Mouse (Mus musculus) c-Kit-positive CD71-negative TER-119-negative erythroid progenitor cells, embryonic 14.5 days (primary cell): Measurements from ENCODE around the gene Sugp1.

Experiments used
- DNase-seq: peaks from one replicate; pipeline ENCODE4 v3.0.0-alpha.2; 2013; ENCODE audit warnings: low read depth

The Sugp1 gene

DNA sequence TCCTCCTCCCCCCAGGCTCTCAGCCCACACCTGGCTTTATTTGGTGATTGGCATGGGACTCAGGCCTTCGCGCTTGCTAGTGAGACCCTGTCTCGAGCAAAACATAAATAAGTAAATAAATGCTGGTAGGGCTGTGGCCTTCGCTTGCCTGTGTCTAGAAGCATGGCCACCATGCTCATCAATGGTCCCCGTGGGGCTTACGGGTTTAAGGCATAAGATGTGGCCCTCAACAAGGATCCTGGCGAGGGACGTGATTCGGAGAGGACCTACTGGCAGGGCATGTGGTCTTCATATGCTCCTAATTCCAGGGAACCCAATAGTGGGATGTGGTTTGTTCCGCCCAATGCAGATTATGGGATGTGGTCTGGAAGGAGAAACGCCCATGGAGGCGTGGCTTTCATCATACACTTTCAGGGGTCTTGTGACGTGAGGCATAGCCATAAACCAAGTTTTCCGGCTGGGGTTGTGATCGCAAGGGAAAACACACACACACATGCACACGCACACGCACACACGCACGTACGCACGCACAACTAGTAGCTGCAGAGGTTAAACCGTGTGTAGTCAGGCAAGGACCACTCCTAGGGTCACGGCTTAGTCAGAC is 68.7 kb downstream of the Sugp1 start:
- DNase-seq, result no peak

DNA sequence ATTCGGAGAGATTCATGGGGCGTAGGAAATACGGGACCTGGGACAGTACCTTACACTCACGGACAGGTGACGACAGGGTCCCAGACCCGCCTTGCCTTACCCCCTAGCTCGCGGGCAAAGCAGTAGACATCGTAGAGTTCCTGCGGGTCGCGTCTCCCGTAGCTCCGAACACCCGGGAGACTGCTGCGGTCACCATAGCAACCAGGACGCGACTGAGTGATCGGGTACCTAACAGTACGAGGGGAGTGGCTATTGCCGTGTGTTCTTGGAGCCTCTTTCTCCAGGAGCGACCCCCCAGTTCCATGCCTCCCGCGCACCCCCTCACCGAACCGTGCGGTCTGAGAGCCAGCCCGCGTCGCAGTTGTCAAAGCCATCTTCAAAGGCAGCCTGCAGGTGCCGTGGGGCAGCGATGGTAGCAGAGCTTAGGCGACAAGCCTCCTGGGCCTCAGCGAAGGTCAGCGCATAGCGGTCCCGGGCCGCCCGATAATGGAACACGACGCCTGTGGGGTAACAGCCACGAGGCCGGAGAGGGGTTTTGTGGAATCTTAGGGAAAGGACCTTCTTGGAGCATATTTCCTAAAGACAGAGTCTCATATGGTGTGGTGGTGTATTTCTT is 69.9 kb downstream of the Sugp1 start:
- no peak for DNase-seq

DNA sequence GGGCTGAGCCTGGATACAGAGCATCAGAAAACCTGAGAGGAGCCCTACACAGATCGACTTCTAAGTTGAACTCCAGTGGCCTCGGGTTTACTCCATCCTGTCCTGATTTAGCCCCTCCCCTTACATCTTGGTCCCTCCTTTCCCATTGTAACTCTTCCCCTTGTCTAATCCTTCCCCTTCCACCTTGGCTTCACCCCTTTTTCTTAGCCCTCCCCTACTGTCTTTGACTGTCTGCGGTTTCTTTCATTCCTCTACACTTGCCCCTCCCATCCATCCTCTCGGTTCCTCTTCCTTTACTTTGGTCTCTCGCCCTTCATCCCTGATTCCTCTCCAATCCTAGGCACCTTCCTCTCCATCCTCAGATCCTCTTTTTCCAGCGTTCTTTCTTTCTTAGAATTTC is 71.9 kb downstream of the Sugp1 start:
- DNase-seq, result no peak

DNA sequence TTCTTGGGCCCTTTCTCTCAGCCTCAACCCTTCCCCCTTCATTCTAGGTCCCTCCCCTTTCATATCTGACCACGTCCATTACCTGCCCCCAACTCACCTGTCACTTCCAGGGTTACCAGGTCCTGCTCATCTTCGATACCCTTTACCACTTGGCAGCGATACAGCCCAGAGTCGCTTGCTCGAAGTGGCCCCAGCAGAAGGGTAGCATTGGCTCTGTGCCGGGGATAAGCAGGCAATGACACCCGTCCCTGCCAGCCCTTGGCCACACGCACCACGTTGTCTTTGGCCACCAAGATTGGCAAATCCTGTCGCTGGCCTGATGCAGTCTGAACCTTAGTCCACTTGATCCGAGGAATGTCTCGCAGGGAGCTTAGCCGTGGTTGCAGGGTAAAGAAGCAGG is 72.3 kb downstream of the Sugp1 start:
- DNase-seq, result no peak

DNA sequence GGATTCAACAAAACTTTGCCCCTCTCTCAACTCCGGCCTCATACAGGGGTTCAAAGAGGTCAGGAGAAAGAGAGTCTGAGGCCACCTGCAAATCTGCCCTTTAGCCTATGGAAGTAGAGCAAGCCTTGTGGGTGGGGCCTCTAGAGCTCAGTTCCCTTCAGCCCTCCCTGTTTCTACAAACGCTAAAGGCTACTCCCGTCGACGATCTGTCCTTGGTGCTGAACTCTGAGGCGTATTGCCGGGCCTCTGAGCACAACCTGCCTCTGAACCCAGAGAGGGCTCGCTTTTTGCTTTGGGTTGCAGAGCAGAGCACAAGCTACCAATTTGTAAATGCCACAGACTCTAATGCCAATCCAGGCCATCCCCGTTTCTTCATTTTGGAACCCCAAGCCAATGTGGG is 75.0 kb downstream of the Sugp1 start:
- peak; percentile 81 for DNase-seq

DNA sequence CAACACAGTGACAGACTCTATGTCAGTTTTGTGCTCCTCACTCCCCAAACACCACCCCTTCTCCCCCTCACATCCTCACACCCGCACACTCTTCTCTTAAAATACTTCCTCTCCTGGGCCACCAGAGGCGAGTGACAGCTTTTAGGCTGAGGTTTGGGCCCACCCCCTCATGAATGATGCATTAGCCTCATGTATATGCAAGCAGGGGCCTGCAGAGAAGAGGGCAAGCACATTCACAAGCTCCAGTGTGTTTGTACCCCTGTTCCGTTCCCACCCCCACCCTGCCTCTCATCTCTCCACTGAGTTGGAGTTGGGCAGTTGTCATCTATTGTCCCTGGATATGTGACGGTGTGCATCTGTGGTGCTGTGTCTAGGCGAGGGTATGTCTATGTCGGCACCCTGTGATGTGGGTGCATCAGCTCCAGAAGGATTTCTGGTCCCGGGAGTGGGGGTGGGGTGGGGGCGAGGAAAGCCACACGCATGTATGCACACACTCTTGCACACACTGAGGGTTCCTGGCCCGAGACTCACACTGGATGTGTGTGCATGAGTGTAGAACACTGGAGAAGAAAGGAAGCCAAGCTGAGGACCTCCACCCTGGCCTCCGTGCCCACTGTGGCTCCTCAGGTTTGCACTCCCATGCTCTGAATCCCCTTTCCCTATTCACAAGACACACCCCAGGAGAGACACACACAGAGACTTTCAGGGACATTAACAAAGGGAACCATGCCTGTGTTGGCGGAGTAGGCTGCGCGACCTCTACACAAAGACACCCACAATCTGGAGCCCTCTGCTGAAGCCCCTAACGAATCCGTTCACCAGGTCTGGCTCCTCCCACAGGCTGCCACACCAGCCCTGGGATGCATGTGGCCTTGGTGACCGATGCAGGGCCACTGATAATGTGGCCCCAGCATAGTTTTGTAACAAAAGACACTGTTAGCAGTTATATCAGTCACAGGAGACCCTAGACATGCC is 76.4 kb downstream of the Sugp1 start:
- DNase-seq, result no peak

DNA sequence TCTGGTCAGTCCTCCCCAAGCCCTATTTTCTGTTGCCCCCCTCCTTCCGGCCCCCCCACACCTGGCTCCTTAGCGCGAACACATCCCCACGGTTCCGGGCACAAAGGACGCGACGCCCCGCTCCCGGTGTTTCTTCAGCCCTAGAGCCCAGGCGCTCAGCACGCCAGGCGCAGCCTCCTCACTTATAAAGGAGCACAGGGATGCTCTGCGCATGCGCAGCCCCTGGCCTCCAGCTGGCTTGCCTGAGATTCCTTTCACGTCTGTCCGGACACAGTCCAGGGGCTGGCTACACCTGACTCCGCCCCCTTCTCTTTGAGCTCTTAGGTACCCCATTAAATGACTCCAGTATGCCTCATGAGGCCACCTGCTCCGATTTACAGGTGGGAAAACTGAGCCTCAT is 78.1 kb downstream of the Sugp1 start, which contains the start of gene Ncan:
Ncan (minus strand) TSS at position 207 of the 400 bp plus-strand sequence.
- DNase-seq, result no peak
